In the genomic region with DNA sequence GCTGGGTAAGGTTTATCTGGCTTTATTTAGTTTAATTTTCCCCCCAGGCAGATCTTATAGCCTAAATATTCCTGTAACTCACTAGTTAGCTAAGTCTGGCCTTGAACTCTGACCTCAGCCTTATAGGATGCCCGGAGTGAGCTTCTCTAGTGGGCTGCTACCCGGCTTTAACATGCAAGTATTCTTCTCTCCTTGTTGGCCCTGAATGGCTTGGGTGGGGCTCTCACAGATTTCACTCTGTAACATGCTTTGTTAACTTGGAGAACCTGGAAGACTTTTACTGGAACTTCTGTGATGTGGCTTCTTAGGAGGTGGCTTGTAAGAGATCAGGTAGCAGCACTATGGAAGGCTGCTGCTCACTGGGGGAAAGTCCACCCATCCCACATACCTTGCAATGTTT, we compare ENCODE assay signal across 24 mouse cellular contexts.
"Had no signal": no experiment of that assay in that cellular context is flagged by ENCODE, and none has a peak within 500 bp of the region (broad histone marks: within the 10 kb centered on the region; RNA-seq: fewer than 3 reads in every experiment).

No protein-coding gene starts in this region.

- H3K9me3 ChIP-seq: heart, embryonic 13.5 days; heart, embryonic 15.5 days; intestine, embryonic 15.5 days; limb, embryonic 13.5 days; limb, embryonic 15.5 days; liver, embryonic 12.5 days had no signal

- H3K36me3 ChIP-seq: heart, embryonic 13.5 days; heart, embryonic 15.5 days; intestine, embryonic 15.5 days; limb, embryonic 13.5 days; limb, embryonic 15.5 days; liver, embryonic 12.5 days had no signal

- H3K27me3 ChIP-seq: intestine, embryonic 15.5 days; limb, embryonic 13.5 days; limb, embryonic 15.5 days; liver, embryonic 12.5 days had no signal

- H3K27ac ChIP-seq: heart, adult 2 months; heart, embryonic 13.5 days; heart, embryonic 15.5 days; hindbrain, embryonic 14.5 days; intestine, embryonic 15.5 days; limb, embryonic 13.5 days; limb, embryonic 15.5 days; liver, embryonic 12.5 days had no signal

- H3K4me3 ChIP-seq: heart, adult 2 months; heart, embryonic 13.5 days; heart, embryonic 15.5 days; intestine, embryonic 15.5 days; limb, embryonic 13.5 days; limb, embryonic 15.5 days; liver, embryonic 12.5 days had no signal

- H3K9ac ChIP-seq: heart, embryonic 13.5 days; heart, embryonic 15.5 days; hindbrain, embryonic 14.5 days; intestine, embryonic 15.5 days; limb, embryonic 13.5 days; limb, embryonic 15.5 days; liver, embryonic 12.5 days had no signal

- H3K4me2 ChIP-seq: heart, embryonic 11.5 days; heart, embryonic 13.5 days; heart, embryonic 15.5 days; hindbrain, embryonic 14.5 days; intestine, embryonic 15.5 days; limb, embryonic 13.5 days; limb, embryonic 15.5 days; liver, embryonic 12.5 days had no signal

- DNase-seq: gastrocnemius, postnatal 14 days; gastrocnemius, postnatal 36 days; heart, adult 2 months; heart, postnatal 14 days; heart, postnatal 36 days; kidney, adult 18-20 months; kidney, adult 8-10 months; kidney, postnatal 10 days; kidney, postnatal 25 days; kidney, postnatal 4 days; layer of hippocampus, adult 9-11 months; layer of hippocampus, postnatal 36 days; left cerebral cortex, postnatal 4 days had no signal

- ATAC-seq: hindbrain, embryonic 16.5 days; inflammation-experienced regulatory T-cells, adult 6 months; intestine, embryonic 15.5 days; intestine, postnatal 0 days; liver, embryonic 12.5 days had no signal

- H3K4me1 ChIP-seq: limb, embryonic 15.5 days; liver, embryonic 12.5 days had no signal
